Mouse (Mus musculus): ENCODE results near the gene Zcchc17.

Zcchc17 gene

GRCm38 (mm10) chr4:130286531-130286930, 73.2 kb downstream of the Zcchc17 start:
- DNase-seq (ENCODE audit: low read depth, low spot score), result no peak

- DNase-seq (ENCODE audit: low read depth, low spot score), result no peak
Observed at GRCm38 (mm10) chr4:130283826-130284225, 75.9 kb downstream of the Zcchc17 start.

- DNase-seq (ENCODE audit: low read depth, low spot score), result no peak
Observed at GRCm38 (mm10) chr4:130282856-130283255, 76.9 kb downstream of the Zcchc17 start.

GRCm38 (mm10) chr4:130279105-130279504, 80.6 kb downstream of the Zcchc17 start, which contains the start of gene Serinc2:
Gene Serinc2, minus strand, starts transcription at chr4:130279205.
- no peak for DNase-seq (ENCODE audit: low read depth, low spot score)

GRCm38 (mm10) chr4:130276573-130277176, 83.1 kb downstream of the Zcchc17 start:
- no peak for DNase-seq (ENCODE audit: low read depth, low spot score)

- no peak for DNase-seq (ENCODE audit: low read depth, low spot score)
Observed at GRCm38 (mm10) chr4:130275823-130276105, 84.0 kb downstream of the Zcchc17 start.

- DNase-seq (ENCODE audit: low read depth, low spot score), result peak; percentile 63
Observed at GRCm38 (mm10) chr4:130275016-130275822, 84.5 kb downstream of the Zcchc17 start.

- peak; percentile 78 for DNase-seq (ENCODE audit: low read depth, low spot score)
Observed at GRCm38 (mm10) chr4:130274346-130275015, 85.3 kb downstream of the Zcchc17 start.

GRCm38 (mm10) chr4:130273698-130274345, 85.9 kb downstream of the Zcchc17 start:
- no peak for DNase-seq (ENCODE audit: low read depth, low spot score)

GRCm38 (mm10) chr4:130270611-130271347, 89.0 kb downstream of the Zcchc17 start:
- no peak for DNase-seq (ENCODE audit: low read depth, low spot score)

- DNase-seq (ENCODE audit: low read depth, low spot score), result no peak
Observed at GRCm38 (mm10) chr4:130270089-130270488, 89.7 kb downstream of the Zcchc17 start.

GRCm38 (mm10) chr4:130268736-130269135, 91.0 kb downstream of the Zcchc17 start:
- DNase-seq (ENCODE audit: low read depth, low spot score), result no peak

- DNase-seq (ENCODE audit: low read depth, low spot score), result no peak
Observed at GRCm38 (mm10) chr4:130267069-130267468, 92.7 kb downstream of the Zcchc17 start.

GRCm38 (mm10) chr4:130266601-130267000, 93.1 kb downstream of the Zcchc17 start:
- peak; percentile 30 for DNase-seq (ENCODE audit: low read depth, low spot score)

All from mesoderm, embryonic 11.5 days (tissue).